18 mouse cellular contexts compared by ENCODE assay signal in genomic region chr9:103495391-103495790, GRCm38 (mm10).
"Had no signal": no experiment of that assay in that cellular context is flagged by ENCODE, and none has a peak within 500 bp of the region (broad histone marks: within the 10 kb centered on the region; RNA-seq: fewer than 3 reads in every experiment).

No protein-coding gene starts in this region.

- H3K4me2 ChIP-seq: liver, embryonic 12.5 days; lung, embryonic 14.5 days; stomach, embryonic 15.5 days had no signal

- ATAC-seq: inflammation-experienced regulatory T-cells, adult 6 months; liver, embryonic 12.5 days had no signal

- H3K27me3 ChIP-seq: limb, embryonic 15.5 days; liver, embryonic 12.5 days; stomach, embryonic 15.5 days had no signal

- H3K9ac ChIP-seq: limb, embryonic 15.5 days; liver, embryonic 12.5 days; lung, embryonic 14.5 days; neural tube, embryonic 15.5 days; stomach, embryonic 15.5 days had no signal

- DNase-seq: left cerebral cortex, postnatal 4 days; lung, embryonic 14.5 days; lung, postnatal 10 days; lung, postnatal 4 days; midbrain, embryonic 14.5 days; right cerebral cortex, adult 18-20 months; right cerebral cortex, postnatal 4 days; spleen, adult 18-20 months; thymus, adult 2 months; thymus, postnatal 25 days had no signal

- H3K4me1 ChIP-seq: liver, embryonic 12.5 days; stomach, embryonic 15.5 days had no signal

- H3K27ac ChIP-seq: limb, embryonic 15.5 days; liver, embryonic 12.5 days; stomach, embryonic 15.5 days had no signal

- H3K9me3 ChIP-seq: limb, embryonic 15.5 days; liver, embryonic 12.5 days; midbrain, embryonic 10.5 days; neural tube, embryonic 15.5 days; stomach, embryonic 15.5 days had no signal

- H3K4me3 ChIP-seq: layer of hippocampus, adult 2 months; limb, embryonic 15.5 days; liver, embryonic 12.5 days; midbrain, embryonic 10.5 days; myocyte; neural tube, embryonic 15.5 days; stomach, embryonic 15.5 days had no signal

- H3K36me3 ChIP-seq: limb, embryonic 15.5 days; liver, embryonic 12.5 days; midbrain, embryonic 10.5 days; neural tube, embryonic 15.5 days; stomach, embryonic 15.5 days had no signal
